Comparison of ENCODE assay signal across 8 mouse cellular contexts in the genomic region with DNA sequence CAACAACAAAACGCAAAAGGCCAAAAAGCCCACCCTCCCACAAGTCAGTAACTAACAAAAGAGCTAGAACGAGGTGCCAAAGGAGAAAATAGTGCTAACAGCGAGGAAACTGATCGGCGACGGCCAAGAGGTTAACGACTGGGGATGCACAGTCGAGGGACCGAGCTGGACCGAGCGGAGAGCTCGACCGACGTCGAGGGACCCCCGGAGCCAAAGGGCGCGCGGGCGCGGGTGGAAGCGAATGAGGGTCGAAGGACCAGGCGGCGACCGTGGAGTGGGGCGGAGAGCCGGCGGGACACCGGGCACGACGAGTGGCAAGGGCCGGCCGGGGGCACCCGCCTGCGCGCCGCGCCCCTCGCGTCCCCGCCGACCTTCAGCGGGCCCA. TPM values are rescaled to one million over a fixed set of nuclear protein-coding genes. Genes with fewer than 3 reads are reported as not detected.
DNase-seq lines count a peak whose midpoint lies in the region; ATAC-seq and TF ChIP-seq lines count a peak whose summit lies in the region.

No protein-coding gene starts in this region.

- DNase-seq in heart, adult 8-10 months (ENCODE audit: low spot score) = no peak
- DNase-seq in ES-E14 (ENCODE audit: low read depth, low spot score) = no peak
- peak; percentile 50 for DNase-seq in thymus, postnatal 4 days
- no peak for DNase-seq in frontal cortex, postnatal 10 days (ENCODE audit: low spot score in 2 of 2)
- DNase-seq in adrenal gland, adult 8-10 months = no peak

- peaks cover 3 to 13% of the 10 kb centered on the region in 2 experiments; a peak in 3 of 4 replicates for H3K4me1 ChIP-seq in heart, embryonic 14.5 days (ENCODE audit: control insufficient read depth in 2 of 2, insufficient read depth in 2 of 2, low read length in 2 of 2)
- peaks cover 0 to 2% of the 10 kb centered on the region in 2 experiments; a peak in 3 of 4 replicates for H3K4me1 ChIP-seq in ES-E14 (ENCODE audit: control insufficient read depth in 2 of 2, insufficient read depth in 2 of 2, low read length in 2 of 2, poor library complexity in 1 of 2)
- peaks cover 9% of the 10 kb centered on the region; the same call in 1 of the 2 replicates for H3K4me1 ChIP-seq in forebrain, embryonic 15.5 days
- peaks cover 7% of the 10 kb centered on the region; the same call in 1 of the 2 replicates for H3K4me1 ChIP-seq in liver, embryonic 15.5 days (replicated peaks)

- peak overlapping the region; percentile 81 for H3K4me2 ChIP-seq in heart, embryonic 14.5 days (ENCODE audit: low read length)
- peak overlapping the region; percentile 57 for H3K4me2 ChIP-seq in forebrain, embryonic 15.5 days (replicated peaks)
- peak overlapping the region; percentile 66 for H3K4me2 ChIP-seq in liver, embryonic 15.5 days

- no peaks in the 10 kb centered on the region for H3K36me3 ChIP-seq in heart, embryonic 14.5 days (ENCODE audit: control insufficient read depth, insufficient read depth, low read length)
- no peaks in the 10 kb centered on the region for H3K36me3 ChIP-seq in ES-E14 (ENCODE audit: control insufficient read depth, insufficient read depth, low read length, poor library complexity, severe bottlenecking)
- no peaks in the 10 kb centered on the region for H3K36me3 ChIP-seq in forebrain, embryonic 15.5 days
- no peaks in the 10 kb centered on the region for H3K36me3 ChIP-seq in liver, embryonic 15.5 days (replicated peaks)

- no peaks in the 10 kb centered on the region for H3K27me3 ChIP-seq in heart, embryonic 14.5 days (ENCODE audit: control insufficient read depth, insufficient read depth, low read length)
- no peaks in the 10 kb centered on the region for H3K27me3 ChIP-seq in forebrain, embryonic 15.5 days
- H3K27me3 ChIP-seq in liver, embryonic 15.5 days = peaks cover 39% of the 10 kb centered on the region

- no peaks in the 10 kb centered on the region for H3K9me3 ChIP-seq in heart, embryonic 14.5 days (ENCODE audit: control insufficient read depth, low read length)
- H3K9me3 ChIP-seq in ES-E14 (ENCODE audit: control insufficient read depth, insufficient read depth, low read depth, low read length) = no peaks in the 10 kb centered on the region
- no peaks in the 10 kb centered on the region for H3K9me3 ChIP-seq in forebrain, embryonic 15.5 days
- no peaks in the 10 kb centered on the region for H3K9me3 ChIP-seq in liver, embryonic 15.5 days (replicated peaks)

- WGBS in heart, embryonic 14.5 days = under 1% methylated on average over 41 of the region's 44 CpGs
- WGBS in forebrain, embryonic 15.5 days = under 1% methylated on average over 27 of the region's 44 CpGs
- WGBS in liver, embryonic 15.5 days (ENCODE audit: insufficient replicate concordance) = under 1% methylated on average over 44 of the region's 44 CpGs

- in situ Hi-C loops in ES-E14 (cut with MboI; ENCODE audit: low sequenced_read_pairs in 2 of 2, unreplicated experiment in 2 of 2) = no loop called here

- peak; percentile 52 for ATAC-seq in heart, embryonic 14.5 days (ENCODE audit: insufficient number of reproducible peaks, insufficient read depth, low FRiP score, low read depth)
- no peak for ATAC-seq in forebrain, embryonic 15.5 days (replicated peaks)
- ATAC-seq in liver, embryonic 15.5 days (ENCODE audit: insufficient read depth) = peak; percentile 27

- peak overlapping the region; percentile 64 to 76 for H3K4me3 ChIP-seq in heart, embryonic 14.5 days (ENCODE audit: control insufficient read depth in 1 of 2, insufficient read depth in 1 of 2, low read depth in 1 of 2, low read length in 2 of 2)
- peak overlapping the region; percentile 80 to 89 for H3K4me3 ChIP-seq in ES-E14 (ENCODE audit: insufficient read depth in 1 of 2, low read depth in 1 of 2, low read length in 2 of 2, poor library complexity in 1 of 2, severe bottlenecking in 1 of 2)
- peak overlapping the region; percentile 71 for H3K4me3 ChIP-seq in forebrain, embryonic 15.5 days
- peak overlapping the region; percentile 62 for H3K4me3 ChIP-seq in liver, embryonic 15.5 days (replicated peaks)

- peak overlapping the region; percentile 76 for H3K9ac ChIP-seq in heart, embryonic 14.5 days (ENCODE audit: low read length)
- H3K9ac ChIP-seq in ES-E14 (ENCODE audit: insufficient read depth, low read depth, low read length, poor library complexity, severe bottlenecking) = peak overlapping the region; percentile 80
- peak overlapping the region; percentile 75 for H3K9ac ChIP-seq in forebrain, embryonic 15.5 days (replicated peaks)
- peak overlapping the region; percentile 45 for H3K9ac ChIP-seq in liver, embryonic 15.5 days

- peak overlapping the region; percentile 63 to 66 for H3K27ac ChIP-seq in heart, embryonic 14.5 days (replicated peaks in 1 of 2; ENCODE audit: control insufficient read depth in 1 of 2, insufficient read depth in 1 of 2, low read depth in 2 of 2, low read length in 2 of 2)
- no peak overlapping the region for H3K27ac ChIP-seq in ES-E14 (ENCODE audit: insufficient read depth, low read depth, low read length, poor library complexity, severe bottlenecking)
- peak overlapping the region; percentile 78 for H3K27ac ChIP-seq in forebrain, embryonic 15.5 days (replicated peaks)
- H3K27ac ChIP-seq in liver, embryonic 15.5 days (replicated peaks) = peak overlapping the region; percentile 61; the same call in 1 of the 2 replicates

TF ChIP-seq in ES-E14, 5 proteins besides CTCF, POLR2A, EP300 and RAD21:
- TF ChIP-seq ZC3H11A (IDR thresholded peaks at IDR 0.05; ENCODE audit: borderline replicate concordance, low read depth, low read length) (no peak), ZNF384 (IDR thresholded peaks at IDR 0.05; ENCODE audit: low read depth, low read length) (no peak), CHD2 (IDR thresholded peaks at IDR 0.05; ENCODE audit: low read depth, low read length) (no peak), HCFC1 (IDR thresholded peaks at IDR 0.05; ENCODE audit: borderline replicate concordance, insufficient read depth, low read length) (no peak), MAFK (IDR thresholded peaks at IDR 0.05; ENCODE audit: insufficient read depth, low read depth, low read length) (no peak)

RNA-seq across cellular contexts. Expression of gene Fam135a, which starts 0.6 kb away (rescaled TPM):
- 25.6 and 28.9 TPM in 2 replicates for polyA plus RNA-seq in heart, embryonic 14.5 days (2014; fragmentation: Nextera tagmentation; extraction: Ambion mirVana)
- total RNA-seq in heart, adult 8-10 months (2022) = 10 to 100 TPM; 18.0 to 23.5 (median 20.3) TPM
- 13.7 and 15.6 TPM in 2 replicates for total RNA-seq in ES-E14 (2012; rRNA removed)
- 31.0 and 32.2 TPM in 2 replicates for polyA plus RNA-seq in forebrain, embryonic 15.5 days (2015; fragmentation: Nextera tagmentation; extraction: Ambion mirVana)
- polyA plus RNA-seq in liver, embryonic 15.5 days (2015; fragmentation: Nextera tagmentation; extraction: Ambion mirVana) = 4.3 and 5.1 TPM in 2 replicates
- 10 to 100 TPM; 17.6 to 32.0 (median 22.6) TPM for total RNA-seq in adrenal gland, adult 8-10 months (2022)
